Mouse (Mus musculus) C3H10T1/2 (cell line): ENCODE measurements around the gene Plin2. TPM values are rescaled to one million over a fixed set of nuclear protein-coding genes. Genes with fewer than 3 reads are reported as not detected.

Experiments
- polyA plus RNA-seq, 2 experiments: library from polyadenylated mRNA; unstranded; fragments of >200 nt; fragmentation: generic; extraction: Trizol; gene quantifications; one replicate each; pipeline ENCODE4 v1.2.1; 2012; ENCODE audit warnings: missing spikeins in 2 of 2

The Plin2 gene
- 100 to 1,000 TPM; 196 to 202 TPM for polyA plus RNA-seq

GRCm38 (mm10) chr4:86669780-86670201, at the start of gene Plin2:
TSS of gene Plin2 (minus strand) at chr4:86670060.

GRCm38 (mm10) chr4:86611524-86612288, 58.2 kb downstream of the Plin2 start, which contains the start of gene Haus6:
TSS of gene Haus6 (minus strand) at chr4:86612055.

Other genes with a start within 250 kb of the Plin2 start
- gene Saxo1, start 111.7 kb downstream of the Plin2 start, polyA plus RNA-seq = not detected
- gene Rraga, start 94.4 kb downstream of the Plin2 start, polyA plus RNA-seq = 10 to 100 TPM in 1 of 2 experiments, 1 to 10 TPM in 1; 6.9 to 70.1 TPM
- gene Haus6, start 58.0 kb downstream of the Plin2 start, polyA plus RNA-seq = 1 to 10 TPM in 1 of 2 experiments, under 1 TPM in 1; 0.39 to 2.5 TPM
- 1 to 10 TPM in 1 of 2 experiments, under 1 TPM in 1; 0.18 to 2.6 TPM for gene Dennd4c, start 78.5 kb upstream of the Plin2 start, polyA plus RNA-seq
- 1,000 to 10,000 TPM; 3,053 to 3,272 TPM for gene Rps6, start 187.4 kb upstream of the Plin2 start, polyA plus RNA-seq
- gene Acer2, start 204.3 kb upstream of the Plin2 start, polyA plus RNA-seq = under 1 TPM; 0.02 to 0.06 TPM